Mouse (Mus musculus): ENCODE measurements at regions not wholly inside any gene's neighbourhood (a gene's known extent, or its start where the extent isn't known, plus 50 kb on each side); places are given as distances from the start of the nearest gene placed in this dataset.

DNA sequence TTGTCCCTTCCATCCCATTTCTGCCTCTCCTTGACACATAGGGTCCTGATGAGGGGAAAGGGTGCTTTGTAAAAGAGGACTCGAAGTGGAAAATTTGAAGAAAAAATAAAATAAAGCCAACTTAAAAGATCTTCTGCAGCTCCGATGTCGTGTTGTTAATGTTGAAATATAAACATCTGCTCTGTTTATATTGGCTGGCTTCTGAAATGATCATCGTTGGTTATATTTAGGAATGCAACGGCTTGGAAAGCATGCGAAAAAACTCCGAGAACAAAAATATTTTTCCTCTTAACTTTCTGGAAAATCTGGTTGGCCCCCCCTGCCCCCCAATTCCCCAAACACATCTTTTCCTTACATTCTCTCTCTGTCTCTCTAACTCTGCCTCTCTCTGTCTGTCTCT is 68.3 kb upstream of the Picalm start:
- Histone ChIP-seq H3K4me2 (replicated peaks) (no peak overlapping the region), H3K9me3 (no peaks in the 10 kb centered on the region), H3K4me1 (replicated peaks) (peaks cover 13% of the 10 kb centered on the region), H3K27me3 (replicated peaks) (no peaks in the 10 kb centered on the region), H3K4me3 (replicated peaks) (no peak overlapping the region), H3K27ac (peak overlapping the region; percentile 44; the same call in 1 of the 2 replicates), H3K36me3 (no peaks in the 10 kb centered on the region), H3K9ac (no peak overlapping the region)
- 50% methylated on average over 7 of the region's 7 CpGs for WGBS
- ATAC-seq: no peak

DNA sequence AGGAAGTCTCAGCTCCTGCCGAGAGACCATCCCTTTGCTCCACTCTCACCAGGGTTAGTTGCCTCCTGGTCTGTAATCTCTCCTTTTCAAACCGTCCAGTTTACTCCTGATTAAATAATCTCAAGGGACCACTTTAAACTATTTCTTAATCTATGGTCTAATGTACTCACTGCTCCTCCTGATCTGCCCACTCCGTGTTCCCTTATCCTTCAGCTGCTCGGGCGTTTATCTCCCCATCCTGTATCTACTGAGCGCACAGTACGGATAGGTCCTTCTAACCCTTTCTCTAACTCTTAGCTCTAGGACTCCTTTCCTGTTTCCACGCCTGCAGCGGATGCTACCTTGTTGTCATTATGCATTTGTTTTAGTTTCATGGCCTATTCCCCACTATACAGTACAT is 67.1 kb upstream of the Picalm start:
- H3K4me3 ChIP-seq (replicated peaks): no peak overlapping the region
- H3K27ac ChIP-seq: no peak overlapping the region
- H3K4me1 ChIP-seq (replicated peaks): peaks cover 13% of the 10 kb centered on the region
- H3K9me3 ChIP-seq: no peaks in the 10 kb centered on the region
- H3K27me3 ChIP-seq (replicated peaks): no peaks in the 10 kb centered on the region
- no peaks in the 10 kb centered on the region for H3K36me3 ChIP-seq
- 77% methylated on average over 9 of the region's 9 CpGs for WGBS
- no peak overlapping the region for H3K9ac ChIP-seq
- no peak overlapping the region for H3K4me2 ChIP-seq (replicated peaks)
- ATAC-seq: peak; percentile 68

DNA sequence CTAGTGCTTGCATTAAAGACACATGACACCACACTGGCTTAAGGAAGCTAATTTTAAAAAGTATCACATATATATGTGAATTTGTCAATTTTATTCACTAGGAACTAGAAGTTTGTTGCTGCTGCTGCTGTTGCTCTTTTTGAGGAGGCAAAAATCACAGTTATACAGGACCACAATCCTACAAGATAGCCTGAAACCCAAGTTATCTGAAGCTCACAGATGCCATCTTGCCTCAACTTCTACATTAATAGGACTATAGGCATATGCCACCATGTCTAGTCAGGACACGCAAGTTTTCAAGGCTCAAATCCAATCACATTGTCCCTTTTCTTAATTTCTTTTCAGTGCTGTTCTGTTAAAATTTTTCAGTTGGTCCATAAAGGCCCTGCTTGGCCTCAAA is 65.8 kb upstream of the Picalm start:
- Histone ChIP-seq H3K4me2 (replicated peaks) (no peak overlapping the region), H3K27me3 (replicated peaks) (no peaks in the 10 kb centered on the region), H3K4me1 (replicated peaks) (peaks cover 13% of the 10 kb centered on the region), H3K36me3 (no peaks in the 10 kb centered on the region), H3K4me3 (replicated peaks) (no peak overlapping the region), H3K27ac (no peak overlapping the region), H3K9ac (no peak overlapping the region), H3K9me3 (no peaks in the 10 kb centered on the region)
- 97% methylated on average over 1 of the region's 1 CpGs for WGBS
- no peak for ATAC-seq

DNA sequence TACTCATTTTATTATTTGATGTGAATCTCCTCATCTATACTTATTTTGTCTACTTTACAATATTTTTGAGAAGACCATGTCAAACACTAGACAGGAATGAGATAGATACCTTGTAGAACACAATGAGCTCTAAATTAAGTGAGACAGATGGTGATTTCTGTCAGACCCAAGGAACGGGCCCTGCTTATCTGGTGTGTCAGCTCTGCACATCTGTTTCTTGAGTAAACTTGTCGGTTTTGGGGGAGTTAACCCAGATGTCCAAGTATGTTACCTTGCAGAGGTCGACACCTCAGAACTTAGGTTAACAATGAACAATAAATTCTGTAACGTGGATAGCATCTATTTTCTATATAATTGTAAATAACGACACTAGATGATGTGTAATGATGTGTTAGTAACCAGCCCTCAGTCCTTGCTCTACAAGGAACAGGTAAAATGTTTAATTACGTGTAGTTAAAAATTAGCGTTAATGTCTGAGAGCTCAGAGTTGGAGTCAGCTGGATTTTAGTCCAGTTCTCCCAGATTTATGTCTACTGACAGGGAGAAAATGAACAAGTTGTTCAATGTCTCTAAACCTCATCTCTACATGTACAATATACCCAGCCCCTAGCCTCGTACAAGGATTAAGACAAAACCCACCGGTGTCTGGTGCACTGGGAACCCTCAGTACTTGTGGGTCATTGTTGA is 64.6 kb upstream of the Picalm start:
- H3K27ac ChIP-seq: no peak overlapping the region
- no peak for ATAC-seq
- no peaks in the 10 kb centered on the region for H3K36me3 ChIP-seq
- no peak overlapping the region for H3K4me2 ChIP-seq (replicated peaks)
- H3K4me1 ChIP-seq (replicated peaks): peaks cover 5% of the 10 kb centered on the region
- no peak overlapping the region for H3K9ac ChIP-seq
- WGBS: 70% methylated on average over 9 of the region's 9 CpGs
- no peaks in the 10 kb centered on the region for H3K27me3 ChIP-seq (replicated peaks)
- H3K9me3 ChIP-seq: no peaks in the 10 kb centered on the region
- no peak overlapping the region for H3K4me3 ChIP-seq (replicated peaks)

DNA sequence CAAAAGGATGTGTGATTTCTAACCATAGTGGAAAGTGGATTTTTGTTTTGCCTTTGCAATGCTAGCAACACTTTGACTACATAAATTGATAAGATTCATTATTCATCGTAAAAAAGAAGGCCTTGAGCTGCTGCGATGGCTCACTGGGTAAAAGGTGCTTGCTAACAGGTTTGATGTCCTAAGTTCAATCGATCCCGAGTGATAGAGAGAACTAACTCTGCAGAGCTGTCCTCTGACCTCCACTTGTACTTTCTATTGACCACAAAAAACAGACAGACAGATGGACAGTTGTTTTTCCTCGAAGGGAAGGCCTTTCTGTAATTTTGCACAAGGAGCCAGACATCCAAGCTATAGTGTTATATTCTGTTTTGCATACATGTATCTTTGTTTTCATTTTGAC is 63.7 kb upstream of the Picalm start:
- Histone ChIP-seq H3K9me3 (no peaks in the 10 kb centered on the region), H3K27me3 (replicated peaks) (no peaks in the 10 kb centered on the region), H3K4me3 (replicated peaks) (no peak overlapping the region), H3K9ac (no peak overlapping the region), H3K27ac (no peak overlapping the region), H3K36me3 (no peaks in the 10 kb centered on the region), H3K4me1 (replicated peaks) (no peaks in the 10 kb centered on the region), H3K4me2 (replicated peaks) (no peak overlapping the region)
- no peak for ATAC-seq
- WGBS: 83% methylated on average over 5 of the region's 5 CpGs

DNA sequence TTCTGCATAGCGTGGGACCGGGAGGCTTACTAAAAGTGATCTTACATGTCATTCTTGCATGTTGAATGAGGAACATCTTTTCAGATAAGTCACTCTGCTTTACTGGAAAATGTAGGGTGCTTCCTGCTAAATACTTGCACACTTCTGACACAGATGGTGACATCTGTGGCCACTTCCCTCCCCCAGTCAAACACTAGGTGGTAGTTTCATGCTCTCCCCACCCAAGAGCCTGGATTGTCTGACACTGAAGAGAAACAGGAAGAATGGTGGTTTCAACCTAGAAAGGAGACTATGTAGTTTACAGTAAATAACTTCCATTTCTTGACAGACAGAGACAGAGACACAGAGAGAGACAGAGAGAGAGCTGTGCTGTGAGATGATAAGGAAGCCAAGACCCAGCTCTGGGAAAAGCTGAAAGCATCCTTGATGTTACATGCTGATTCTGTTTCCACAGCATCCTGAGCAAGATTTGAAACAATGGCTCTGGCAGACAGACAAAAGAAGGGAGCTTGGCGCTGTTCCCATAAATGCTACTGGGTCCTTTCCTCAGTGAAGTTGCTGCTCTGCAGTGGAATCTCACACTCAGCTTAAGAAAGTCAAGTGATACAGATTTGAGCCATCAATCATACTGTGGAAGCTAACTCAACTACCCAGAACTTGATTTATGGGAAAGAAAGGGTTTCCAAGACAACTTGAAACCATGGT is 61.9 kb upstream of the Picalm start:
- no peak overlapping the region for H3K9ac ChIP-seq
- no peaks in the 10 kb centered on the region for H3K4me1 ChIP-seq (replicated peaks)
- no peak overlapping the region for H3K4me2 ChIP-seq (replicated peaks)
- 86% methylated on average over 3 of the region's 3 CpGs for WGBS
- H3K27me3 ChIP-seq (replicated peaks): no peaks in the 10 kb centered on the region
- H3K4me3 ChIP-seq (replicated peaks): no peak overlapping the region
- ATAC-seq: no peak
- no peaks in the 10 kb centered on the region for H3K9me3 ChIP-seq
- no peak overlapping the region for H3K27ac ChIP-seq
- no peaks in the 10 kb centered on the region for H3K36me3 ChIP-seq

DNA sequence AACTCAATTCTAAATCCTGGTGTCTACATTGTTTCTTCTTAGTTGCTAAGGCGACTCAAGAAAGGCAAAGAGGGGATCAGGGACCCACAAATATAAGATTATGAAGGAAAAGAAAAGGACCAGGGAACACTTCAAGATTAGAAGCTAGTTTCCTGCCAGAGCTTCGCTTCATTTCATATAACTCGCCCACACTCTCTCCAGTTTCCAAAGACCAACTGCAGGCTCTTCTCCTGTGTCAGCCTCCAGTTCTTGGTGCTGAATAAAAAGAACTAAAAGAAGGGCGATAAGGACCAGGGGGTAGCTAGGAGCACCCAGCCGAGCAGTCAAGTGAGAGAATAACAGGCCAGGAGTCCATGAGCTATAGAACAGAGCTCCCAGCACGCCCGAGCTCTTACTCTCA is 59.7 kb upstream of the Picalm start:
- 90% methylated on average over 7 of the region's 7 CpGs for WGBS

DNA sequence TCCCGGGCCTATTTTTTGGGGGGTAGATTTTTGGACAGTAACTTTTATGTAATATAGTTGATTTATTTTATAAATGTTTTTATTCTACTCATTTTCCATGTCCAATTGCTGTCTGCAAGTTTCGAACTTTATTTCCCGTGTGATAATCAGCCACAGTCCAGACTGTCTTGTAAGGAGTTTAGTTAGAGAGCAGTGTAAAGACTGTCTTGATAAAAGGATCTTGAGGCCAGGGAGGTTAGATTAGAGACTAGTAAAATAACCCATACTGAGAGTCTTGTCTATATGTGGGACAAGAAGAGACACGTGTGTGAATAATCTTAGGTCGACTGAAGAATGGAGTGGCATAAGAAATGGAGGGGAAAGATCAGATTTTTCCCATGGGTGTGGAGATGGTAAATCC is 56.1 kb upstream of the Picalm start:
- no peaks in the 10 kb centered on the region for H3K4me1 ChIP-seq (replicated peaks)
- H3K9ac ChIP-seq: no peak overlapping the region
- WGBS: 91% methylated on average over 5 of the region's 5 CpGs
- no peaks in the 10 kb centered on the region for H3K36me3 ChIP-seq
- no peaks in the 10 kb centered on the region for H3K9me3 ChIP-seq
- H3K27me3 ChIP-seq (replicated peaks): no peaks in the 10 kb centered on the region
- no peak overlapping the region for H3K4me3 ChIP-seq (replicated peaks)
- H3K27ac ChIP-seq: no peak overlapping the region
- H3K4me2 ChIP-seq (replicated peaks): no peak overlapping the region
- no peak for ATAC-seq

More for the DNA sequence above, 59.7 kb upstream of the Picalm start:
- H3K27me3 ChIP-seq (replicated peaks): no peaks in the 10 kb centered on the region
- H3K4me1 ChIP-seq (replicated peaks): no peaks in the 10 kb centered on the region
- H3K4me2 ChIP-seq (replicated peaks): no peak overlapping the region
- no peak overlapping the region for H3K4me3 ChIP-seq (replicated peaks)
- H3K9ac ChIP-seq: no peak overlapping the region
- no peaks in the 10 kb centered on the region for H3K9me3 ChIP-seq
- no peak overlapping the region for H3K27ac ChIP-seq
- ATAC-seq: no peak
- no peaks in the 10 kb centered on the region for H3K36me3 ChIP-seq

DNA sequence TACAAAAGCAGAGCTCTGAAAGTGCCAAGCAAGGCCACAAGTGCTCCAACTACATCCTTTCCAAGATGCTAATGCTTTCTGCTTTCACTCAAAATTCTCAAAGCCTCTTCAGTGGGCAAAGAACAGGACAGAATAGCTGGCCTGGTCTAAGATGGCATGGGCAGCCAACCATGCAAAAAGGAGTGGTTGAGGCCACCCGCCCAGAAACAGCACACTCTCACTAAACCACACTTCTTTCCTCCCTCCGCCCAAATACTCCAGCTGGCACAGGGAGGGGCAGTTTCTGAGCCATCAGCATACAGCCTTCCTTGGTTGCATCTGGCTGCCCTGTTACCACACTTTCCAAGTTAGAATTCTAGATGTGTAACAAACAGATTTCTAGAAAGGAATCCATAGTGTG is 55.4 kb upstream of the Picalm start:
- no peak overlapping the region for H3K4me2 ChIP-seq (replicated peaks)
- H3K27me3 ChIP-seq (replicated peaks): no peaks in the 10 kb centered on the region
- H3K4me3 ChIP-seq (replicated peaks): no peak overlapping the region
- H3K4me1 ChIP-seq (replicated peaks): no peaks in the 10 kb centered on the region
- 86% methylated on average over 2 of the region's 2 CpGs for WGBS
- no peaks in the 10 kb centered on the region for H3K9me3 ChIP-seq
- no peak overlapping the region for H3K27ac ChIP-seq
- H3K9ac ChIP-seq: no peak overlapping the region
- no peak for ATAC-seq
- no peaks in the 10 kb centered on the region for H3K36me3 ChIP-seq

DNA sequence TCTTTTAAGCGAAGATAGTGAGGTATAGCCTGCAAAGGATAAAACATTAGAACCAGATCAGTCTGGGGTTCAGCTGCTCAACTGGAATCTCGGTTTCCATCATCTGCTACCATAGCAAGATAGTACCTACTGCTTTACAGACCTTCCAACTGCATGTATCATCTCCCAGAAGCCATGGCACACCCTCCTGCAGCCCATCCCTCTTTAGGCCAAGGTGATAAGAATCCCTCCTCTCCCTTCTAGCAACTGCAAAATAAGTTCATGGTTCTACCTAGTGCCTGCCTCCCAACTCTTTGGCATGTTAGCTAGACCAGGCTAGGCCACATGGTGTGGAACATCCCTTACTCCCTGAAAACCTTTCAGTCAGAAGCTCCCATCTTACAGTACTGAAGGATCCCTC is 52.4 kb upstream of the Picalm start:
- Histone ChIP-seq H3K27me3 (replicated peaks) (no peaks in the 10 kb centered on the region), H3K9ac (no peak overlapping the region), H3K27ac (no peak overlapping the region), H3K36me3 (no peaks in the 10 kb centered on the region), H3K4me2 (replicated peaks) (no peak overlapping the region), H3K9me3 (no peaks in the 10 kb centered on the region), H3K4me1 (replicated peaks) (no peaks in the 10 kb centered on the region), H3K4me3 (replicated peaks) (no peak overlapping the region)
- 94% methylated on average over 2 of the region's 2 CpGs for WGBS
- no peak for ATAC-seq

DNA sequence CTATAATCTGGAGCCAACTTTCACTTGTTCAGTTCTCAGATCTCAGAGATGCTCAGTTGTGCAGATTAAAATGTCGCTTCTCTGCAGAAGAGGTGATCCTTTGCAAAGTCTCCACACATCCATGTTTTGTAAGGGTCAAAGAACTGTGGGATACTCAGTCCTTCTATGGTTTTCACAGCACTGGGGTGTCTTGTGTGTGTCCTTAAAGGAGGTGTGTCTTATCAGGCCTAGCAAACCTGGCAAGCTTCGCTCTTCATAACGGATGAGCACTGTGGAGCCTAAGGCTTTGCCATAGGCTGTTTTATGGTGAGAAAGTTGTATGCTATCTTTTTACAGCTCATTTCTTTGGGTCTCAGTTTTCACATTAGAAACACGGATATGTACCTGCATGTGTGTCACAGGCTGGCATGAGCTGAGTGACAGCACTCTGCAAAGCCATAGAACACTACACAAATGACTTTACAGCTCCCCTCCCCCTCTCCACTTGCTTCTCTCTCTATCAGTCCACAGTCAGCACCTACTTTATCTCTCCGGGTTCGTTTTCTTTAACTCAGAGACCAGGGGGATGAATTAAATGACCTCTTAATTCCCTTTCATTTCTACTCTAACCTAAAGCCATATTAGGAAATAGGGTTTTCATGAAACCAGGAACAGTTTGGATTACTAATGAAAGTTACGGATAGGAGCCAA is 49.8 kb upstream of the Picalm start:
- H3K9ac ChIP-seq: no peak overlapping the region
- H3K4me3 ChIP-seq (replicated peaks): no peak overlapping the region
- H3K27ac ChIP-seq: no peak overlapping the region
- WGBS: 58% methylated on average over 7 of the region's 7 CpGs
- ATAC-seq: peak; percentile 71; the same call in 1 of the 2 replicates
- no peaks in the 10 kb centered on the region for H3K9me3 ChIP-seq
- H3K27me3 ChIP-seq (replicated peaks): no peaks in the 10 kb centered on the region
- peaks cover 3% of the 10 kb centered on the region for H3K4me1 ChIP-seq (replicated peaks)
- H3K36me3 ChIP-seq: no peaks in the 10 kb centered on the region
- H3K4me2 ChIP-seq (replicated peaks): no peak overlapping the region
